Mouse (Mus musculus) intestine, embryonic 15.5 days (tissue): ENCODE data around the gene Vps4b. TPM values are rescaled to one million over a fixed set of nuclear protein-coding genes. Genes with fewer than 3 reads are reported as not detected.
"Not testable (repeated sequence)": the region's sequence is repeated elsewhere in the genome, so short reads cannot be mapped to it uniquely, and the experiment has no call there.

Experiments
- ATAC-seq: fragments of 200-750 bp; cut with Nextera tagmentation; 2 replicates; pipeline ENCODE4 v1.8.0; 2017; ENCODE audit warnings: moderate TSS enrichment, moderate library complexity
- H3K27ac ChIP-seq: fragments of 300-500 bp; sonication (generic); 2 replicates; pipeline ENCODE4 v1.5.1; 2015; ENCODE audit warnings: mild to moderate bottlenecking, inconsistent platforms
- H3K27me3 ChIP-seq: fragments of 300-500 bp; sonication (generic); replicated peaks from 2 replicates; pipeline ENCODE4 v1.6.1; 2015; ENCODE audit warnings: inconsistent platforms
- H3K36me3 ChIP-seq: fragments of 300-500 bp; sonication (generic); 2 replicates; pipeline ENCODE4 v1.6.1; 2015; ENCODE audit warnings: inconsistent platforms
- H3K4me1 ChIP-seq: fragments of 300-500 bp; sonication (generic); replicated peaks from 2 replicates; pipeline ENCODE4 v1.6.1; 2015; ENCODE audit warnings: inconsistent platforms
- H3K4me2 ChIP-seq: fragments of 300-500 bp; sonication (generic); replicated peaks from 2 replicates; pipeline ENCODE4 v1.6.1; 2015; ENCODE audit warnings: mild to moderate bottlenecking, inconsistent platforms
- H3K4me3 ChIP-seq: fragments of 300-500 bp; sonication (generic); replicated peaks from 2 replicates; pipeline ENCODE4 v1.5.1; 2015; ENCODE audit warnings: inconsistent platforms
- H3K9ac ChIP-seq: fragments of 300-500 bp; sonication (generic); 2 replicates; pipeline ENCODE4 v1.6.1; 2015; ENCODE audit warnings: inconsistent platforms
- H3K9me3 ChIP-seq: fragments of 300-500 bp; sonication (generic); 2 replicates; pipeline ENCODE4 v1.6.1; 2016; ENCODE audit warnings: inconsistent platforms
- WGBS: fragments of 180-500 bp; shearing (Covaris S2); methylation state at CpG from one replicate; pipeline ENCODE4 v1.1.7; 2015; 5-methylcytosine and 5-hydroxymethylcytosine counted together
- polyA plus RNA-seq: library from polyadenylated mRNA; unstranded; fragments of >200 nt; fragmentation: Nextera tagmentation; extraction: Ambion mirVana; gene quantifications from 2 replicates; pipeline ENCODE4 v1.2.1, GENCODE M21; 2015

Vps4b gene
- polyA plus RNA-seq, 1 experiment from 2014 or later = 82.2 TPM

- no peak overlapping the region for H3K9ac ChIP-seq
- H3K27me3 ChIP-seq = no peaks in the 10 kb centered on the region
- no peak overlapping the region for H3K27ac ChIP-seq
- H3K4me3 ChIP-seq = no peak overlapping the region
- 92% methylated on average over 6 of the region's 6 CpGs for WGBS
- H3K4me2 ChIP-seq = no peak overlapping the region
- no peaks in the 10 kb centered on the region for H3K9me3 ChIP-seq
- no peaks in the 10 kb centered on the region for H3K4me1 ChIP-seq
- H3K36me3 ChIP-seq = peaks cover 3% of the 10 kb centered on the region; the same call in 1 of the 2 replicates
- no peak for ATAC-seq
These were observed 53.5 kb downstream of the Vps4b start for GRCm38 (mm10) chr1:106742980-106743379.

GRCm38 (mm10) chr1:106740735-106741134 lies 55.8 kb downstream of the Vps4b start:
- Histone ChIP-seq H3K4me3 (no peak overlapping the region), H3K4me1 (no peaks in the 10 kb centered on the region), H3K9me3 (no peaks in the 10 kb centered on the region), H3K9ac (no peak overlapping the region), H3K4me2 (no peak overlapping the region), H3K36me3 (no peaks in the 10 kb centered on the region), H3K27ac (no peak overlapping the region), H3K27me3 (no peaks in the 10 kb centered on the region)
- 93% methylated on average over 4 of the region's 4 CpGs for WGBS
- ATAC-seq = no peak

GRCm38 (mm10) chr1:106739810-106740209 lies 56.7 kb downstream of the Vps4b start:
- Histone ChIP-seq H3K4me2 (no peak overlapping the region), H3K4me1 (no peaks in the 10 kb centered on the region), H3K36me3 (no peaks in the 10 kb centered on the region), H3K9me3 (no peaks in the 10 kb centered on the region), H3K27me3 (no peaks in the 10 kb centered on the region), H3K4me3 (no peak overlapping the region), H3K27ac (no peak overlapping the region), H3K9ac (no peak overlapping the region)
- WGBS = 94% methylated on average over 5 of the region's 5 CpGs
- ATAC-seq = no peak

GRCm38 (mm10) chr1:106738092-106738491 lies 58.4 kb downstream of the Vps4b start:
- no peaks in the 10 kb centered on the region for H3K36me3 ChIP-seq
- no peak for ATAC-seq
- H3K9me3 ChIP-seq = no peaks in the 10 kb centered on the region
- no peaks in the 10 kb centered on the region for H3K4me1 ChIP-seq
- no peak overlapping the region for H3K9ac ChIP-seq
- no peak overlapping the region for H3K27ac ChIP-seq
- no peak overlapping the region for H3K4me2 ChIP-seq
- WGBS = 82% methylated on average over 3 of the region's 3 CpGs
- no peak overlapping the region for H3K4me3 ChIP-seq
- no peaks in the 10 kb centered on the region for H3K27me3 ChIP-seq

GRCm38 (mm10) chr1:106736211-106736610 lies 60.3 kb downstream of the Vps4b start:
- H3K9ac ChIP-seq = no peak overlapping the region
- no peaks in the 10 kb centered on the region for H3K27me3 ChIP-seq
- ATAC-seq = no peak
- H3K27ac ChIP-seq = no peak overlapping the region
- no peaks in the 10 kb centered on the region for H3K9me3 ChIP-seq
- 94% methylated on average over 8 of the region's 8 CpGs for WGBS
- H3K4me3 ChIP-seq = no peak overlapping the region
- H3K36me3 ChIP-seq = no peaks in the 10 kb centered on the region
- no peak overlapping the region for H3K4me2 ChIP-seq
- no peaks in the 10 kb centered on the region for H3K4me1 ChIP-seq

- Histone ChIP-seq H3K4me1 (no peaks in the 10 kb centered on the region), H3K4me3 (no peak overlapping the region), H3K9me3 (no peaks in the 10 kb centered on the region), H3K9ac (no peak overlapping the region), H3K4me2 (no peak overlapping the region), H3K27ac (no peak overlapping the region), H3K36me3 (no peaks in the 10 kb centered on the region), H3K27me3 (no peaks in the 10 kb centered on the region)
- no peak for ATAC-seq
- WGBS = 53% methylated on average over 2 of the region's 2 CpGs
These were observed 60.9 kb downstream of the Vps4b start for GRCm38 (mm10) chr1:106735586-106735985.

- Histone ChIP-seq H3K27me3 (no peaks in the 10 kb centered on the region), H3K9me3 (no peaks in the 10 kb centered on the region), H3K4me2 (no peak overlapping the region), H3K27ac (no peak overlapping the region), H3K36me3 (no peaks in the 10 kb centered on the region), H3K4me3 (no peak overlapping the region), H3K4me1 (no peaks in the 10 kb centered on the region), H3K9ac (no peak overlapping the region)
- WGBS = 62% methylated on average over 5 of the region's 5 CpGs
- no peak for ATAC-seq
These were observed 74.5 kb downstream of the Vps4b start for GRCm38 (mm10) chr1:106722061-106722460.

GRCm38 (mm10) chr1:106717736-106718135 lies 78.8 kb downstream of the Vps4b start:
- not testable (repeated sequence) for H3K9me3 ChIP-seq, H3K27ac ChIP-seq, H3K4me1 ChIP-seq, H3K27me3 ChIP-seq, H3K4me3 ChIP-seq, H3K36me3 ChIP-seq, ATAC-seq, H3K4me2 ChIP-seq, H3K9ac ChIP-seq
- WGBS = 71% methylated on average over 7 of the region's 7 CpGs

- Histone ChIP-seq H3K27me3 (no peaks in the 10 kb centered on the region), H3K27ac (no peak overlapping the region), H3K4me1 (peaks cover 10% of the 10 kb centered on the region; the same call in 1 of the 2 replicates), H3K4me2 (no peak overlapping the region), H3K9ac (no peak overlapping the region), H3K4me3 (no peak overlapping the region), H3K9me3 (no peaks in the 10 kb centered on the region), H3K36me3 (no peaks in the 10 kb centered on the region)
- WGBS = 32% methylated on average over 7 of the region's 7 CpGs
- no peak for ATAC-seq
These were observed 79.4 kb downstream of the Vps4b start for GRCm38 (mm10) chr1:106717071-106717601.

- H3K4me3 ChIP-seq = no peak overlapping the region
- no peak overlapping the region for H3K4me2 ChIP-seq
- no peaks in the 10 kb centered on the region for H3K36me3 ChIP-seq
- H3K4me1 ChIP-seq = peaks cover 11% of the 10 kb centered on the region; the same call in 1 of the 2 replicates
- no peak for ATAC-seq
- H3K9ac ChIP-seq = no peak overlapping the region
- H3K27me3 ChIP-seq = no peaks in the 10 kb centered on the region
- WGBS = 89% methylated on average over 3 of the region's 3 CpGs
- no peaks in the 10 kb centered on the region for H3K9me3 ChIP-seq
- H3K27ac ChIP-seq = no peak overlapping the region
These were observed 80.4 kb downstream of the Vps4b start for GRCm38 (mm10) chr1:106716141-106716540.

- no peaks in the 10 kb centered on the region for H3K36me3 ChIP-seq
- H3K9ac ChIP-seq = no peak overlapping the region
- 86% methylated on average over 13 of the region's 13 CpGs for WGBS
- H3K4me1 ChIP-seq = peaks cover 11% of the 10 kb centered on the region; the same call in 1 of the 2 replicates
- peak overlapping the region; percentile 98; the same call in 1 of the 2 replicates for H3K4me2 ChIP-seq
- no peak overlapping the region for H3K27ac ChIP-seq
- H3K9me3 ChIP-seq = no peaks in the 10 kb centered on the region
- no peak for ATAC-seq
- H3K27me3 ChIP-seq = no peaks in the 10 kb centered on the region
- no peak overlapping the region for H3K4me3 ChIP-seq
These were observed 81.1 kb downstream of the Vps4b start for GRCm38 (mm10) chr1:106715111-106716083.

- peak overlapping the region; percentile 93 for H3K27ac ChIP-seq
- no peaks in the 10 kb centered on the region for H3K9me3 ChIP-seq
- no peaks in the 10 kb centered on the region for H3K27me3 ChIP-seq
- peak overlapping the region; percentile 90 for H3K9ac ChIP-seq
- no peaks in the 10 kb centered on the region for H3K36me3 ChIP-seq
- H3K4me1 ChIP-seq = peaks cover 11% of the 10 kb centered on the region; the same call in 1 of the 2 replicates
- no peak; the same call in none of the 2 replicates for ATAC-seq
- H3K4me2 ChIP-seq = peak overlapping the region; percentile 98
- 3% methylated on average over 21 of the region's 21 CpGs for WGBS
- peak overlapping the region; percentile 78 for H3K4me3 ChIP-seq
These were observed 82.0 kb downstream of the Vps4b start for GRCm38 (mm10) chr1:106714530-106714981.
